Mouse (Mus musculus) CD4-positive naive resting alpha-beta T cell, adult 76 days (primary cell): ENCODE measurements around the gene Zfp541. TPM values are rescaled to one million over a fixed set of nuclear protein-coding genes. Genes with fewer than 3 reads are reported as not detected.

Experiments used
- total RNA-seq: library from RNA; stranded (reverse); gene quantifications from one replicate; pipeline ENCODE4 v1.2.4, GENCODE M21; 2023

The Zfp541 gene
- not detected for total RNA-seq

DNA sequence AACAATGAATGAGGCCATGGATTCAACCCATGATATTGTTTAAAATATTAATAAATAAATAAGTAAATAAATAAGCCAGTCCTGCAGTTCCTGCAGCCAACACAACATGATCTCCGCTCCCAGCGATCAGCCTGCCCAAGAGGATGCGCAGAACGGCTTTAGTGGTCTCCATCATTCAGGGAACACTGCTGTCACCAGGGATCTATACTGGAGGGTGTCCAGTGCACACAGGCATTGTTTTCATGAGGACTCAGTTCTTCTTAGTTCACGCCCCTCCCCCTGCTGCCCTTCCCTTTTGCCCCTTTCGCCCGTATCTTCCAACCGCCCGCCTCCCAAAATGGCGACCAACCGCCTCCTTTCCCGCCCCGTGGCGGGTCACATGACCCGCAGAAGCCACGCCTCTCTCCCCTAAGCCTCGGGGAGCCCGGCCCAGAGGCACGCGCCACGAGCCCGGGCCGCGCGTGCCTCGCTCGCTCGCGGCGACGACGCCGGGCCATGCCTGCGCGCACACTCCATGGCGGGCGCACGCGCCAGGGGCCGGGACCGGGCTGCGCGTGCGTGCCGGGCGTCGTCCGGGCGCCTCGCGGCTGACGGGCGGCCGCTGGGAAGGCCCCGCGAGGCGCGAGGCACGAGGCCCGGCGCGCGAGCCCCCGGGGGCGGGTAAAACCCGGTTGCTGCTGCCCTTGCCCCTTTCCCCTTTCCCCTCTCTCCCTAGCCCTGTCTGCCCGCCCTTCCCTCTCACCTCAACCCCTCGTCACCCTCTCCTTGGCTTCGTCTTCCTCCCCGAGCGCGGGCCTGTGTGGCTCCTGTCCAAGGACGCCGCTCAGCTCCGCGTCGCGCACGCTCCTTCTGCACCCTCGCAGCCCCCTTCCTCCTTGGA, at the start of gene Zfp541:
Gene Zfp541, plus strand, starts transcription at position 596 of the 880 bp plus-strand sequence.

GRCm38 (mm10) chr7:16047338-16048146, 14.1 kb upstream of the Zfp541 start, which contains the start of gene Bicra:
Gene Bicra (minus strand): TSS chr7:16047921.

GRCm38 (mm10) chr7:16098021-16099017, 36.7 kb downstream of the Zfp541 start, which contains the start of gene Napa:
Gene Napa (plus strand): TSS chr7:16098458.

DNA sequence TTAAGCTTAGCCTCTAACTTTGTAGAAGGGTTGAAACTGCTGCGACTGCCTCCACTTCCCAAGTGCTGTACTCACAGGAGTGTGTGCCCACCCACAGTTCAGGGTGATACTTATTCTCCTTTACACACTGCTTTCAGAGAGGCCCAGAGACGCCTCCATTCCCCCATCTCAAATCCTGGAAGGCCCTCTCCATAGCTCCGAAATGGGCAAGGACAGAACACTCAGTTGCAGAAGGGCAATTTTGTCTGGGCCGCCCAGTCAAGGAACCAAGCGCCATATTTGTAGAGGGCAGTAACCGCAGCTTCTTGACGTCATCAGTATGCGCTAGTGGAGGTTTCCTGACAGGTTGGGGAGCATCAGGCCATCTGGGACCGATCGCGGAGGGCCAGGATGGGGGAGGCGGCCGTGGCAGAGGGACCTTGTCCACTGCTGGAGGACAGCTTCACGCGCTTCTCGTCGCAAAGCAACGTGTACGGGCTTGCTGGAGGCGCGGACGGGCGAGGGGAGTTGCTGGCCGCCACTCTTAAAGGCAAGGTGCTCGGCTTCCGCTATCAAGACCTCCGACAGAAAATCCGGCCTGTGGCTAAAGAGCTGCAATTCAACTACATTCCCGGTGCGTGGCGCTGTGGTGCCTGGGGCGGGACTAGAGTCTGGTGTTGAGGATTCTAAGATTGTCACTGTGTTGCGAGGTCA, 58.1 kb downstream of the Zfp541 start, which contains the start of gene Kptn:
Gene Kptn, plus strand, starts transcription at position 327 of the 693 bp plus-strand sequence.

DNA sequence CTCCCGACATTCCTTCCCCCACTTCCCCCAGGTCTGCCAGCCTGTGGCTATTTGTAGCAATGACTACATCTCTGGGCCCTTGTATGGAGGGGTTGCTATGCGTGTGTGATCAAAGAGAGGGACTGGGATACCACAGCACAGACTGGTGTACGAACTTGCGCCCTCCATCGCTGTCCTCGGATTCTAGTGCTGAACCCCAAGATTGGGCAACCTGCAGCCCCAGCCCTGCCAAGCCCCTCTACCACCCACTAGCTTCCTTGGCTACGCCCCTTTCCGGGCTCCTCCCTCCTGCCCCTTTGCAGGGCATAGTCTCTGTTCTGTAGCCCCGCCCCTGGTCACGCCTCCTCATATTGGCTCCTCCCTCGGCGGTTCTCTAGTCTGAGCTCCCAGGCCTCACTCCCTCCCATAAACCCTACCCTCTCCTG, 67.8 kb downstream of the Zfp541 start, which contains the start of gene Slc8a2:
Gene Slc8a2, plus strand, starts transcription at position 406 of the 425 bp plus-strand sequence.

Other genes with a start within 250 kb of the Zfp541 start
- not detected for gene Obox6, start 222.1 kb upstream of the Zfp541 start, total RNA-seq
- not detected for gene Crx, start 181.8 kb upstream of the Zfp541 start, total RNA-seq
- not detected for gene Crxos, start 179.2 kb upstream of the Zfp541 start, total RNA-seq
- gene Selenow, start 139.4 kb upstream of the Zfp541 start, total RNA-seq: 216 TPM
- 587 TPM for gene Nop53, start 115.7 kb upstream of the Zfp541 start, total RNA-seq
- 1.1 TPM for gene Ehd2, start 94.2 kb upstream of the Zfp541 start, total RNA-seq
- 65.3 TPM for gene Bicra, start 13.9 kb upstream of the Zfp541 start, total RNA-seq
- gene Napa, start 36.6 kb downstream of the Zfp541 start, total RNA-seq: 305 TPM
- gene Kptn, start 58.1 kb downstream of the Zfp541 start, total RNA-seq: 33.2 TPM
- 0.12 TPM for gene Slc8a2, start 68.0 kb downstream of the Zfp541 start, total RNA-seq
- 45.9 TPM for gene Meis3, start 113.3 kb downstream of the Zfp541 start, total RNA-seq
- gene Dhx34, start 160.2 kb downstream of the Zfp541 start, total RNA-seq: 20.5 TPM
- 0.21 TPM for gene C5ar2, start 182.3 kb downstream of the Zfp541 start, total RNA-seq
- gene C5ar1, start 197.7 kb downstream of the Zfp541 start, total RNA-seq: 1.1 TPM
- gene Inafm1, start 211.8 kb downstream of the Zfp541 start, total RNA-seq: 40.5 TPM
- 373 TPM for gene Ccdc9, start 225.0 kb downstream of the Zfp541 start, total RNA-seq
- gene Bbc3, start 246.6 kb downstream of the Zfp541 start, total RNA-seq: 93.4 TPM